Mouse (Mus musculus) liver, adult 2 months (tissue): ENCODE data around the gene Slfn5.

ENCODE experiments used
- CTCF ChIP-seq: fragments of 200-500 bp; IDR thresholded peaks from 2 replicates; pipeline ENCODE4 v1.5.1; 2011; ENCODE audit warnings: low read depth, low read length, control low read depth
- POLR2A ChIP-seq: fragments of 200-500 bp; IDR thresholded peaks from 2 replicates; pipeline ENCODE4 v1.6.1; 2011; ENCODE audit warnings: low read length, control low read depth; ENCODE audit not compliant: insufficient read depth; ENCODE audit errors: extremely low read depth

GRCm38 (mm10) chr11:82914711-82915352, 36.3 kb upstream of the Slfn5 start:
- TF ChIP-seq CTCF (peak; percentile 99), POLR2A (no peak)
